Mouse (Mus musculus) CD4-positive, CD25-positive, alpha-beta regulatory T cell, adult 4 months (primary cell): ENCODE results near the gene Gm20388. TPM values are rescaled to one million over a fixed set of nuclear protein-coding genes. Genes with fewer than 3 reads are reported as not detected.

Source experiments
- ATAC-seq: one replicate; pipeline ENCODE4 v1.8.0; 2017
- polyA plus RNA-seq, 2 experiments: library from polyadenylated mRNA; unstranded; fragments of 100-300 nt; shearing (Covaris generic); gene quantifications; one replicate each; pipeline ENCODE4 v1.2.1; 2017

Gm20388 gene
- polyA plus RNA-seq, 2 experiments from 2014 or later, result 10.7 to 12.8 TPM

GRCm38 (mm10) chr8:120207364-120207763 is 296.7 kb downstream of the Gm20388 start:
- no peak for ATAC-seq

- no peak for ATAC-seq
Observed at GRCm38 (mm10) chr8:120208113-120208512, 297.5 kb downstream of the Gm20388 start.

GRCm38 (mm10) chr8:120211345-120211744 is 300.7 kb downstream of the Gm20388 start:
- ATAC-seq, result no peak

- ATAC-seq, result no peak
Observed at GRCm38 (mm10) chr8:120212596-120212995, 302.0 kb downstream of the Gm20388 start.

GRCm38 (mm10) chr8:120213229-120213628 is 302.6 kb downstream of the Gm20388 start:
- ATAC-seq, result no peak

- ATAC-seq, result no peak
Observed at GRCm38 (mm10) chr8:120213939-120214338, 303.3 kb downstream of the Gm20388 start.

- no peak for ATAC-seq
Observed at GRCm38 (mm10) chr8:120215416-120216141, 304.9 kb downstream of the Gm20388 start.

GRCm38 (mm10) chr8:120216855-120217830 is 306.5 kb downstream of the Gm20388 start:
- no peak for ATAC-seq

GRCm38 (mm10) chr8:120222548-120222947 is 311.9 kb downstream of the Gm20388 start:
- no peak for ATAC-seq

GRCm38 (mm10) chr8:120224521-120225420 is 314.1 kb downstream of the Gm20388 start:
- ATAC-seq, result peak; percentile 17

- ATAC-seq, result peak; percentile 72
Observed at GRCm38 (mm10) chr8:120225421-120226151, 314.9 kb downstream of the Gm20388 start.

- no peak for ATAC-seq
Observed at GRCm38 (mm10) chr8:120226700-120227577, 316.3 kb downstream of the Gm20388 start.

- no peak for ATAC-seq
Observed at GRCm38 (mm10) chr8:120227578-120227876, 316.9 kb downstream of the Gm20388 start.

GRCm38 (mm10) chr8:120227891-120228591 is 317.4 kb downstream of the Gm20388 start, which contains the start of gene Gse1:
TSS of gene Gse1 (plus strand) at chr8:120228456.
- no peak for ATAC-seq

- no peak for ATAC-seq
Observed at GRCm38 (mm10) chr8:120228781-120229573, 318.3 kb downstream of the Gm20388 start.

- no peak for ATAC-seq
Observed at GRCm38 (mm10) chr8:120229574-120229916, 318.9 kb downstream of the Gm20388 start.

GRCm38 (mm10) chr8:120230081-120230480 is 319.4 kb downstream of the Gm20388 start:
- no peak for ATAC-seq

- no peak for ATAC-seq
Observed at GRCm38 (mm10) chr8:120230715-120231614, 320.3 kb downstream of the Gm20388 start.
